Mouse (Mus musculus) liver, embryonic 11.5 days (tissue): ENCODE measurements at regions not wholly inside any gene's neighbourhood (a gene's known extent, or its start where the extent isn't known, plus 50 kb on each side); places are given as distances from the start of the nearest gene placed in this dataset.

Experiments
- ATAC-seq: fragments of 200-750 bp; cut with Nextera tagmentation; replicated peaks from 2 replicates; pipeline ENCODE4 v1.8.0; 2017; ENCODE audit warnings: moderate number of reproducible peaks, mild to moderate bottlenecking, moderate TSS enrichment, moderate library complexity; ENCODE audit not compliant: low FRiP score
- DNase-seq: peaks from one replicate; pipeline ENCODE4 v3.0.0-alpha.2; 2017; ENCODE audit warnings: low spot score
- H3K27ac ChIP-seq: fragments of 300-500 bp; sonication (generic); 2 replicates; pipeline ENCODE4 v1.5.1; 2014; ENCODE audit warnings: mild to moderate bottlenecking, low read depth, low read length, control low read depth
- H3K27me3 ChIP-seq: fragments of 300-500 bp; sonication (generic); replicated peaks from 2 replicates; pipeline ENCODE4 v1.6.1; 2014; ENCODE audit warnings: low read length, mixed read lengths; ENCODE audit not compliant: control insufficient read depth, insufficient read depth
- H3K36me3 ChIP-seq: fragments of 300-500 bp; sonication (generic); 2 replicates; pipeline ENCODE4 v1.6.1; 2014; ENCODE audit warnings: mild to moderate bottlenecking, low read length, moderate library complexity, mixed read lengths; ENCODE audit not compliant: control insufficient read depth, insufficient read depth
- H3K4me1 ChIP-seq: fragments of 300-500 bp; sonication (generic); replicated peaks from 2 replicates; pipeline ENCODE4 v1.6.1; 2014; ENCODE audit warnings: low read length, mixed read lengths; ENCODE audit not compliant: control insufficient read depth, insufficient read depth
- H3K4me2 ChIP-seq: fragments of 300-500 bp; sonication (generic); 2 replicates; pipeline ENCODE4 v1.6.1; 2014; ENCODE audit warnings: mild to moderate bottlenecking, control low read depth, moderate library complexity
- H3K4me3 ChIP-seq: fragments of 300-500 bp; sonication (generic); 2 replicates; pipeline ENCODE4 v1.5.1; 2014; ENCODE audit warnings: low read depth, low read length, control low read depth
- H3K9ac ChIP-seq: fragments of 300-500 bp; sonication (generic); 2 replicates; pipeline ENCODE4 v1.6.1; 2014; ENCODE audit warnings: low read depth, low read length, control low read depth
- H3K9me3 ChIP-seq: fragments of 300-500 bp; sonication (generic); 2 replicates; pipeline ENCODE4 v1.6.1; 2016; ENCODE audit warnings: low read length, inconsistent platforms, mixed read lengths; ENCODE audit not compliant: control insufficient read depth
- WGBS: fragments of 180-500 bp; shearing (Covaris S2); extraction: QIAGEN DNeasy Blood & Tissue Kit; methylation state at CpG from one replicate; pipeline ENCODE4 v1.1.7; 2014; 5-methylcytosine and 5-hydroxymethylcytosine counted together

DNA sequence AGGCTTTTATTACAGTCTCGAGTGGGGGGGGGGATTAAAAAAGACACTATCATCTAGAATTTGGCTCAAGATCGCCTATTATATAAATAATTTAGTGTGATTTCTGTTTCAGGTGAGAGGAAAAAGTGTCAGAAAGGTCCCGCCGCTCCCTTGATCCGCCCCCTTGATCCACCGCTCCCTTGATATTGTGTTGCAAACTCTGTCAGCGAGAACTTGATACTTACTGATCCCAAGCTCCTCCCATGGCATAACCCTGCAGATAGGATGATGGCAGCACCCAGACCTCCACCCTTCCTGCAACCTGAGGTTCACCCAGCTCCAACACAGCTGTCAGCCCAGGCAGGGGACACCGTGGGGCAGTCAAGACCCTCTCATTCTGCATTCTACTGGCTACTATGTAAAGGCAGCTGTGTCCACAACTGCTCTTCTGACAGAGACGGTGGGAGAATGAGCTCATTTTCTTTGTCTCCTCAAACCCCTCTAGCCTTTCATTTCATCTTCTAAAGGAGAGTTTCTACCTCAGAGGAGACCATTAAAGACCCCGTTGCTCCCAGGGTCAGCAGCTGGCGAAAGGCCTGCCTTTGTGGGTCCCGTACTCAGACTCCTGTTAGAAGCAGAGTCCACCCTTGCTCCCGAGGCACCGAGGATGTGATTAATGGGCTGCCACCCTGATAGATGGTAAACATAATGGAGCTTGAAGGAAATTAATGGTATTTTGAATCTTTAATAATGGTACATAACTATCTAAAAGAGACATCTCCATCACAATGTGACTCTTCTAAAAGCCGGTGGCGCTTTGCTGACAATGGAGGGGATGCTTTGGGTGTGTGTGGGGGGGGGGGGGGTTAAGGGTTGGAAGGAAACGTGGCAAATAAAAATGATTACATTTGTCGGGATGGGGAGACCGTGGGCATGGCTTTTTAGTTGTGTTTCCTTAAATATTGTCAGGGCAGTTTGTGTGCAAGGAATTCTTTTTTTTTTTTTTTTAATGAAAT is 58.7 kb upstream of the Cops8 start:
- Histone ChIP-seq H3K9ac (no peak overlapping the region), H3K27me3 (no peaks in the 10 kb centered on the region; the same call in 1 of the 2 replicates), H3K9me3 (no peaks in the 10 kb centered on the region), H3K4me1 (no peaks in the 10 kb centered on the region), H3K27ac (no peak overlapping the region), H3K4me3 (no peak overlapping the region), H3K36me3 (no peaks in the 10 kb centered on the region), H3K4me2 (no peak overlapping the region)
- 55% methylated on average over 19 of the region's 19 CpGs for WGBS
- ATAC-seq (no peak), DNase-seq (no peak)

- H3K9ac ChIP-seq, result no peak overlapping the region
- WGBS, result 63% methylated on average over 9 of the region's 9 CpGs
- no peaks in the 10 kb centered on the region for H3K4me1 ChIP-seq
- no peak overlapping the region for H3K4me3 ChIP-seq
- no peak for ATAC-seq
- no peaks in the 10 kb centered on the region for H3K36me3 ChIP-seq
- DNase-seq, result no peak
- H3K4me2 ChIP-seq, result no peak overlapping the region
- no peaks in the 10 kb centered on the region; the same call in 1 of the 2 replicates for H3K27me3 ChIP-seq
- no peak overlapping the region for H3K27ac ChIP-seq
- no peaks in the 10 kb centered on the region for H3K9me3 ChIP-seq
Measured at GRCm38 (mm10) chr1:90544821-90545536, 57.8 kb upstream of the Cops8 start.

- Histone ChIP-seq H3K4me3 (no peak overlapping the region), H3K4me1 (no peaks in the 10 kb centered on the region), H3K9ac (no peak overlapping the region), H3K36me3 (no peaks in the 10 kb centered on the region), H3K9me3 (no peaks in the 10 kb centered on the region), H3K27me3 (no peaks in the 10 kb centered on the region), H3K27ac (no peak overlapping the region), H3K4me2 (no peak overlapping the region)
- DNase-seq (no peak), ATAC-seq (no peak)
- WGBS, result 64% methylated on average over 5 of the region's 6 CpGs
Measured at GRCm38 (mm10) chr1:90552644-90553043, 50.1 kb upstream of the Cops8 start.
